Mouse (Mus musculus) limb, embryonic 11.5 days (tissue): ENCODE results near the gene Pip5k1b. TPM values are rescaled to one million over a fixed set of nuclear protein-coding genes. Genes with fewer than 3 reads are reported as not detected.

Experiments used
- ATAC-seq: fragments of 200-750 bp; cut with Nextera tagmentation; 2 replicates; pipeline ENCODE4 v1.8.0; 2017; ENCODE audit warnings: low read depth; ENCODE audit not compliant: insufficient number of reproducible peaks, low FRiP score, low TSS enrichment
- DNase-seq: peaks from one replicate; pipeline ENCODE4 v3.0.0-alpha.2; 2015; ENCODE audit warnings: low spot score
- H3K27ac ChIP-seq: fragments of 300-500 bp; sonication (generic); replicated peaks from 2 replicates; pipeline ENCODE4 v1.5.1; 2014; ENCODE audit warnings: low read depth, mild to moderate bottlenecking, low read length
- H3K27me3 ChIP-seq: fragments of 300-500 bp; sonication (generic); 2 replicates; pipeline ENCODE4 v1.6.1; 2014; ENCODE audit warnings: mild to moderate bottlenecking, low read length, mixed read lengths; ENCODE audit not compliant: control insufficient read depth, insufficient read depth
- H3K36me3 ChIP-seq: fragments of 300-500 bp; sonication (generic); 2 replicates; pipeline ENCODE4 v1.6.1; 2014; ENCODE audit warnings: mild to moderate bottlenecking, low read length, moderate library complexity, mixed read lengths; ENCODE audit not compliant: control insufficient read depth, insufficient read depth
- H3K4me1 ChIP-seq: fragments of 300-500 bp; sonication (generic); 2 replicates; pipeline ENCODE4 v1.6.1; 2014; ENCODE audit warnings: low read length, mixed read lengths; ENCODE audit not compliant: control insufficient read depth, insufficient read depth
- H3K4me2 ChIP-seq: fragments of 300-500 bp; sonication (generic); 2 replicates; pipeline ENCODE4 v1.6.1; 2014; ENCODE audit warnings: low read depth, mild to moderate bottlenecking, moderate library complexity; ENCODE audit not compliant: severe bottlenecking
- H3K4me3 ChIP-seq: fragments of 300-500 bp; sonication (generic); 2 replicates; pipeline ENCODE4 v1.5.1; 2014; ENCODE audit warnings: low read depth, low read length
- H3K9ac ChIP-seq: fragments of 300-500 bp; sonication (generic); 2 replicates; pipeline ENCODE4 v1.6.1; 2014; ENCODE audit warnings: mild to moderate bottlenecking, low read length
- H3K9me3 ChIP-seq: fragments of 300-500 bp; sonication (generic); 2 replicates; pipeline ENCODE4 v1.6.1; 2016; ENCODE audit warnings: low read length; ENCODE audit not compliant: control insufficient read depth
- WGBS: fragments of 180-500 bp; shearing (Covaris S2); extraction: QIAGEN DNeasy Blood & Tissue Kit; methylation state at CpG from one replicate; pipeline ENCODE4 v1.1.7; 2014; 5-methylcytosine and 5-hydroxymethylcytosine counted together
- polyA plus RNA-seq: library from polyadenylated mRNA; unstranded; fragments of >200 nt; fragmentation: Nextera tagmentation; extraction: Ambion mirVana; gene quantifications from 2 replicates; pipeline ENCODE4 v1.2.1, GENCODE M21; 2014

Pip5k1b gene
- polyA plus RNA-seq, 1 experiment from 2014 or later: 0.52 TPM

DNA sequence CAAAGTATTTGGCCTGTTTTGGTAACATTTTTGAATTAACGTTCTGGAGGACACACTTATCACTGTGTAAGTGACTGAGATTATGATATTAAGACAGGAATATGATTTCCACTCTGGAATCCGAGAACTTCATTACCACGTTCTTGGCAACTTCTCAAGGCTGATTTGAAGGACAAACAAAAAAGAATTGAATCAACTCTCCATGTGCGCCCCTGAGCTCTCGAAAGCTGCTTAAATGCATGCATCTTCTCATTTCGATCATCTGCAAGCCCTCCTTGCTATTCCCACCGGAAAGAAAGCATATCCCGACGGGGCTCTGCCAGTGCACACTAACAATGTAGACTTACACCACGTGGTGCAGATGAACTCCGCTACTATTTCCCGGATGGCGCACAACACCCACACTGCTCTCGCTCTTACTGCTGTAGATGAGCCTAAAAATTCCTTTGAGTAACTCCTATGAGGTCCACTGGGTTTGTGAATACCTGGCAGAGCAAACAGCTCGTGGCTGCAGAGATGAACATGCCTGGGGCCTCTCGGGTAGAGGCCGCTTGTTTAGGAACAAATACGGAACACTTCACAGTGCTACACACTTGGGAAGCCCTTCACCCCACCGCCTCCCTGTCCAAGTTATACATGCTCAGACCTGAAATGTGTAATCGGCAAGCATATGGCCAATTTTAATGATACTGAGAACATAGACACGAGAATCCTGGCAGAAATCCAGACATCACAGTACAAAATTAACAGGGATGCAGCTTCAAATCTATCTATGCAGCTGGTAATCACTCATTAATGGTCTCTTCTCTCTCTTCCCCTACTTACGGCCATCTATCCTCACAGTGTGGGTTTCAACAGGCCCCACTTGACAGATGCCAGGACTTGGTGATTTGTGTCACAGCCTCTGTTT, 168.5 kb downstream of the Pip5k1b start:
- WGBS: 93% methylated on average over 22 of the region's 22 CpGs

DNA sequence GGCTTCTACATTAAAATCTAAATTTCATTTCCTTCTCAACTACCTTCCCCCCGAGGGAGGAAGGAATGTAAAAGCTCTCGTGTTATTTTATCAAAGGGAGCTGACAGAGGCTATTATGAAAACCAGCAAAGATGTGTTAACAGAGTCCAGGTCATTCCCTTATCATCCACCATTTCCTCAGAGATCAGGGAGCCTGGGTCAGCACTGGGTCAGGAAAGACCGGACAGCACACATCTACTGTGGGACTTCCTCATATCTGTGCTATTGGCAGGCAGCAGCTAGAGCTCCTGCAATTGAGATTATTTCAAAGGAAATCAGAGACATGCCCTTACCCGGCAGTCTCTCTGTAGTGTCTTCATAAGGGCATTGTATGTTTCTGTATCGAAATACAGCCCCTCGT, 177.2 kb downstream of the Pip5k1b start:
- no peak overlapping the region for H3K4me3 ChIP-seq
- no peak overlapping the region for H3K27ac ChIP-seq
- no peak overlapping the region for H3K4me2 ChIP-seq
- DNase-seq (no peak), ATAC-seq (no peak)
- H3K27me3 ChIP-seq: no peaks in the 10 kb centered on the region
- no peaks in the 10 kb centered on the region for H3K36me3 ChIP-seq
- H3K9me3 ChIP-seq: no peaks in the 10 kb centered on the region
- H3K9ac ChIP-seq: no peak overlapping the region
- 68% methylated on average over 6 of the region's 6 CpGs for WGBS
- H3K4me1 ChIP-seq: no peaks in the 10 kb centered on the region

More for the DNA sequence above, 168.5 kb downstream of the Pip5k1b start:
- no peak overlapping the region for H3K4me2 ChIP-seq
- no peaks in the 10 kb centered on the region for H3K4me1 ChIP-seq
- ATAC-seq: no peak
- H3K9ac ChIP-seq: no peak overlapping the region
- H3K36me3 ChIP-seq: no peaks in the 10 kb centered on the region
- no peak overlapping the region for H3K27ac ChIP-seq
- H3K4me3 ChIP-seq: no peak overlapping the region
- DNase-seq: no peak
- H3K27me3 ChIP-seq: no peaks in the 10 kb centered on the region
- H3K9me3 ChIP-seq: no peaks in the 10 kb centered on the region

DNA sequence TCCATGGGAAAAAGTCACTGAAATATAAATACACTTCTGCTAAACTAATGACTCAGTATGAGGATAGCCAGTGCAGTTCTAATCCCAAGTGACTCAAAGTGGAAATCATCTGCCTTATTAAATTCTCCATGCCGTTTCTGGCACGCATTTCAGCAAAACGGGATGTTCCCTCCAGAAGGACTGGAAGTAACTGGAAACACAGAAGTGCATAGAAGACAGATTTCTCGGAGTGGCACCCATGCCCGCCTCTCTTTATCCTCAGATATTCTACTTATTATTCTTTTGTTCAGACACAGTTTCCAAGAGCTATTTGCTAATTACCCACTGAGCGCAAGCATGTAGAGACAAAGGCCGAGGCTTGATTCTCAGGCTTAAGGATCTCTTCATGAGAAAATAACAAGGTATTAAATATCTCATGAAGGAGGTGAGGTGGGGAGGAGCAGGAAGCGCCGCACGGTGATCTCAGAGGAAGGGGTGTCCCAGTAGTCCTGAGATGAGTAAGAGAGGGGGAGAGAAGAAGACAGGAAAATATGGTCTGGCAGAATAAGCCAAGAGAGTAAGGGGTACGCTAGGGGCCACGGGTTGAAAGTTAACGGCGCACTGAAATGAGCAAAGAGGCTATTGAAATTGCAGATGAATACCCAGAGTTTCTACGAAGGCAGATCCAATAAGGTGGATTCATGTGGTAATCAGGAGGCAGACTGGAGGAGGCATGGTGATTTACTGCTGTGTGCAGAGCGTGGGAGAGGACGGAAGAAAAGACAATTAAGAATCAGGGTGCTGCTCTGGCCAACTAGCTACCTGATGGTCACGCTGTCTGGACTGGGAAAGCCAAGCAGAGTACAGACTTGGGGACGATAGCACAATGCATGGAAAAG, 183.7 kb downstream of the Pip5k1b start:
- Histone ChIP-seq H3K9me3 (no peaks in the 10 kb centered on the region), H3K27ac (no peak overlapping the region), H3K4me3 (no peak overlapping the region), H3K4me2 (no peak overlapping the region), H3K36me3 (no peaks in the 10 kb centered on the region), H3K27me3 (no peaks in the 10 kb centered on the region), H3K4me1 (no peaks in the 10 kb centered on the region), H3K9ac (no peak overlapping the region)
- DNase-seq: no peak
- ATAC-seq: no peak
- 81% methylated on average over 19 of the region's 19 CpGs for WGBS

DNA sequence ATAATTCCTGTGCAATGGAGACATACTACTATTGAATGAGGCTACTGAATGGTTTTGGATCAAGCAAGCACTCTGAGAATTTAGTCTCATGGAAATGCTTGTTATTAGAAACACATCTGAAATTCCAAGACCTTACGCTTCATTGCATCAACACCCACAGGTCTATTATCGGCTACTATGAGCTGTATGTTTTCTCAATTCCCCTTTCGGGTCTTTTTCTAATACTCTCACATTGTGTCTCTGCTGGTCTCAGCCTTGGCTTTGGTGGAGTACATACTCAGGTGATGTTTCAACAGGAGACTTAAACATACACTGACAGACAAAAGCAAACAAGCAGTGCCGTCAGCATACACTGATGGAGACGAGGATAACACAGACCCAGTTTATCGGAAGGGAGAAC, 187.3 kb downstream of the Pip5k1b start:
- no peak for ATAC-seq
- H3K4me1 ChIP-seq: no peaks in the 10 kb centered on the region
- no peak overlapping the region for H3K4me2 ChIP-seq
- no peak for DNase-seq
- H3K9me3 ChIP-seq: no peaks in the 10 kb centered on the region
- WGBS: 90% methylated on average over 6 of the region's 6 CpGs
- no peak overlapping the region for H3K4me3 ChIP-seq
- no peaks in the 10 kb centered on the region for H3K36me3 ChIP-seq
- H3K27ac ChIP-seq: no peak overlapping the region
- H3K27me3 ChIP-seq: no peaks in the 10 kb centered on the region
- H3K9ac ChIP-seq: no peak overlapping the region

DNA sequence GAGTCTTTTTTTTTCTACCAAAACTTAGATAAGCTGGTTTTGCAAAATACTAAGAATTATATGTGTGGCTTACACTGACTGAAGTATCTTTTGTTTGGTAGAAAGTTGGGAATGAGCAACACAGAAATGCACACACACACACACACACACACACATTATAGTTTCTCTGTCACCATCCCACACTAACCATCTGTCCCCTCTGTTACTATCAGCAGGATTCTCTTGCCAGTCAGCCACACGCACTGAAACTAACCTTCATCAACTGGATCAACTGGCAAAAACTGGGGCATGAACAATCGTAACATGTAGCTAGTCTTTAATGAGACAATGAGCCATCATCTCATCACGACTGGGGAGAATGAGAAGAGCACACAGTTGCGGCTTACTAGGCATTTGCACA, 187.9 kb downstream of the Pip5k1b start:
- Histone ChIP-seq H3K4me2 (no peak overlapping the region), H3K9ac (no peak overlapping the region)
- WGBS: 83% methylated on average over 4 of the region's 4 CpGs

DNA sequence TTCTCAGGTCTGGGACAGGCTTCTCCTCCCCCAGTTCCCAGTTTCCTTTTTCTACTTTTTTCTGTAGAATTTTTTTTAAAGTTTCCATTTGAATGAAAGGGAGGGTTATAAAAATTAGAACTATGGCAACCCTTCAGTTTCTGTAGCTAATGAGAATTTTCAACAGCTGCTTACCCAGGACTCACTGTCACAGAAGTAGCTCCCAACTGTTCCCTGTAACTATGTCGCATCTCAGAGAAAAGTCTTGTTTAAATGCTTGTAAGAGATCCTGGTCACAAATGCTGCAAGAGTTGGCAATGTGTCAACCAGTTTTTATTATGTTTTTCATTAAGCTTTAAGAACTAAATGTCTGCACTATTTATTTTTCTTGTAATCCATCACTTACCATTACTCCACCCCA, 188.9 kb downstream of the Pip5k1b start:
- ATAC-seq: no peak
- 85% methylated on average over 1 of the region's 1 CpGs for WGBS

More for the DNA sequence above, 187.9 kb downstream of the Pip5k1b start:
- Histone ChIP-seq H3K9me3 (no peaks in the 10 kb centered on the region), H3K4me1 (no peaks in the 10 kb centered on the region), H3K27me3 (no peaks in the 10 kb centered on the region), H3K36me3 (no peaks in the 10 kb centered on the region), H3K4me3 (no peak overlapping the region), H3K27ac (no peak overlapping the region)
- ATAC-seq: no peak
- no peak for DNase-seq

DNA sequence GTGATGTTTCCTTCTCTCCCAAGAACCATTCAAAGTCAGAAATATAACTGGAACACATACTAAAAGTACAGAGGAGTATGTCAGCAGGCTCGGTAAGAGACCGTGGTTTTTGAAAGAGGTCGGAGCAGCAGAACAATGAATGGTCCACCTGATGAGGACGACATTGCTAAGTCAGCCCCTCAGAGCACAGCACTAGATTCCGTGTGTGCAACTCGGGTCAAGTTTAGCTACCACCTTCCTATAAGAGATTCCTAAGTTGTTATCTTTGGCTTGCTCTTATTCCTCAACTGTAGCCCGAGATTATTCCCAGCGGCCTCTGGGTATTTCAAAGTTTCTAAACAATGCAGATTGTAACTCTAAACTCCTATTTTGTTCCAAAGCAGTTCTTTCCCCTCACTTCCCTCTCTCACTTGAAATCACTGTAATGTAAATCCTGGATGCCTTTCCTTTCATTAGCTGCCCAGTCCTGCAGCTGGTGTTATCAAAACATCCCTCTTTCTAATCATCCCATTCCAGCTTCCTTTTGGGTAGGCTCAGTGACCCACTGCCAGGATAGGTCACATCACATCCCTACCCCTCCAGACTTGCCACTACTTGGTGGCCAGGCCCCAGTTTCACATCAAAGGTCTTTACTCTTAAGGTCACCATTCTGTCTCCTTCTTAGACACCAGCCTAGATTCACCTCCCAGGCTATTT, 192.9 kb downstream of the Pip5k1b start:
- Histone ChIP-seq H3K4me2 (no peak overlapping the region), H3K9me3 (no peaks in the 10 kb centered on the region), H3K27me3 (no peaks in the 10 kb centered on the region), H3K36me3 (no peaks in the 10 kb centered on the region), H3K4me3 (no peak overlapping the region), H3K27ac (no peak overlapping the region), H3K4me1 (no peaks in the 10 kb centered on the region), H3K9ac (no peak overlapping the region)
- WGBS: 81% methylated on average over 8 of the region's 8 CpGs
- DNase-seq: no peak
- ATAC-seq: no peak

More for the DNA sequence above, 188.9 kb downstream of the Pip5k1b start:
- H3K4me2 ChIP-seq: no peak overlapping the region
- H3K4me1 ChIP-seq: no peaks in the 10 kb centered on the region
- H3K36me3 ChIP-seq: no peaks in the 10 kb centered on the region
- no peaks in the 10 kb centered on the region for H3K27me3 ChIP-seq
- no peak overlapping the region for H3K27ac ChIP-seq
- H3K4me3 ChIP-seq: no peak overlapping the region
- no peak for DNase-seq
- no peaks in the 10 kb centered on the region for H3K9me3 ChIP-seq
- no peak overlapping the region for H3K9ac ChIP-seq

DNA sequence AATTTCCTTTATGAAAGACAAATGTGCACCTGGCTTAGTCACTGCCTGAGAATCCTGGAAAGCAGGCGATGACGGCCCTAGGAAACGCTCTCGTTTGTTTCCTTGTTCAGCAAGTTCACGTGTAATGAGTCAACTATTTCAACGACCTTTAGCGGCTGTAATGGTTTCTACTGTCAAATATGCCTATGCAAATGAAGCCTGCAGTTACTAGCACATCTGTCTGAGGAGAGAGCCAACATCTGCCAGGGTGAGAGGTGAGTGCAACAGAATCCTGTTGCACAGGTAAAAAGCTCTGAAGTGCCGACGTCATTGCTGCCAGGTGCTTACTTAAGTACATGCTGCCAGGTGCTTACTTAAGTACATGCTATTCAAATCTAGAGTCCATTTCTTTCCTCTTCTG, 196.4 kb downstream of the Pip5k1b start:
- no peaks in the 10 kb centered on the region for H3K27me3 ChIP-seq
- no peaks in the 10 kb centered on the region for H3K36me3 ChIP-seq
- no peaks in the 10 kb centered on the region for H3K4me1 ChIP-seq
- H3K27ac ChIP-seq: no peak overlapping the region
- 75% methylated on average over 9 of the region's 9 CpGs for WGBS
- DNase-seq: no peak
- no peak overlapping the region for H3K9ac ChIP-seq
- no peak overlapping the region for H3K4me3 ChIP-seq
- ATAC-seq: no peak
- no peak overlapping the region for H3K4me2 ChIP-seq
- H3K9me3 ChIP-seq: no peaks in the 10 kb centered on the region
